Mouse (Mus musculus) monocyte, adult 5-6 weeks (primary cell): Measurements from ENCODE around the gene Nipbl. TPM values are rescaled to one million over a fixed set of nuclear protein-coding genes. Genes with fewer than 3 reads are reported as not detected.

Experiments used
- ATAC-seq: fragments of 153-309, 156-312 bp; replicated peaks from 2 replicates; pipeline ENCODE4 v1.8.0; 2017; ENCODE audit warnings: mild to moderate bottlenecking; ENCODE audit not compliant: low TSS enrichment, insufficient number of reproducible peaks, severe bottlenecking, poor library complexity, low FRiP score
- total RNA-seq: library from RNA; stranded (forward); fragments of 200-1000, 200-491, 200-594 nt; gene quantifications from 3 replicates; pipeline ENCODE4 v1.2.3, GENCODE M21; 2017

The Nipbl gene
- total RNA-seq, 1 experiment from 2014 or later, result 61.4 TPM

DNA sequence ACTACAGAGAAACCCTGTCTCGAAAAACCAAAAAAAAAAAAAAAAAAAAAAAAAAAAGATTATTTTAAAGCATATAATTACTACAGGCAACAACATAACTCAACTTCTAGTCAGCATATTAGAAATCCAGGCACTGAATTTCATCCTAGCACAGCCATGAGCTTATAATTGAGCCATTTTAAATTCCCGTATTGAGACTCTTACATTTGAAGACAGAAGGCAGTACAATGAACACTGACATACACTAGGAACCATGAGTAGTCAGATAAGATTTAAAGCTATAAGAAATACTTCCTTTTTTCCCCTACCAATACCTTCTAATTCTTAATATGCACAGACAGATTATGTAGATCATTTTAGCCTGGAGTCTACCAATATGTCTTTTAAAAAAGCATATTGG is 11.7 kb downstream of the Nipbl start:
- ATAC-seq, result no peak

DNA sequence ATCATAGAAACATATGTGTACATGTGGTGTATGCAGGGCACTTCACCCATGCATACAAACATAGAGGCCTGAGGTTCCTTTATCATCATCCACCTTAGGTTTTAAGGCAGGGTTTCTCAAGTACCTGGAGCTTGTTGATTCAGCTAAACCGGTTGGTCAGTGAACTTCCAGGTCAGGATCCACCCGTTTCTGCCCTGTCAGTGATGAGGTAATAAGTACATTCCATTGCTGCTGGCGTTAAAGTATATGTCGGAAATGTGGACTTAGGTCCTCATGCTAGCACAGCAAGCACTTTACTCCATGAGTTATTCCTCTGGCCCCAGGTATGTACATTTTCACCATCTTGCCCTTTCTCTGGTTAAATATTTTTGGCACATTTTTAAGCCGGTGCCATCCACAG is 14.8 kb downstream of the Nipbl start:
- no peak for ATAC-seq

DNA sequence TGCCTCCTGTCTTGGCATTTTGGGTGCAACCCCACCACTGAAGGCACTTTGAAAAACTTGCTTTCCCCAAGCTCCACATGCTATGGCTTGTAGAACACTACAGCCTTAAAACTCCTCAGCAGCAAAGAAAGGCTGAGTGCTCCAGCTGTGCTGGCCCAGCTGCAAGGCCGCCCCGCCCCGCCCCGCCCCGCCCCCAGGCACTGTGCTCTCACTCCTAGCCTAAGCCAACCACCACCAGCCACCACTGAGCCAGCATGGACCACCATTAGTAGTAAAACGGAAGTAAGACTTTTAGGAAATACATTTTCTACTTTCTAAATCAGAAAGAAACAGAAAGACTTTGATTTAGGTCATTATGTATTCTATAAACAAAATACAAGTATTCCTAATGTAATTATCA is 23.4 kb downstream of the Nipbl start:
- no peak for ATAC-seq

DNA sequence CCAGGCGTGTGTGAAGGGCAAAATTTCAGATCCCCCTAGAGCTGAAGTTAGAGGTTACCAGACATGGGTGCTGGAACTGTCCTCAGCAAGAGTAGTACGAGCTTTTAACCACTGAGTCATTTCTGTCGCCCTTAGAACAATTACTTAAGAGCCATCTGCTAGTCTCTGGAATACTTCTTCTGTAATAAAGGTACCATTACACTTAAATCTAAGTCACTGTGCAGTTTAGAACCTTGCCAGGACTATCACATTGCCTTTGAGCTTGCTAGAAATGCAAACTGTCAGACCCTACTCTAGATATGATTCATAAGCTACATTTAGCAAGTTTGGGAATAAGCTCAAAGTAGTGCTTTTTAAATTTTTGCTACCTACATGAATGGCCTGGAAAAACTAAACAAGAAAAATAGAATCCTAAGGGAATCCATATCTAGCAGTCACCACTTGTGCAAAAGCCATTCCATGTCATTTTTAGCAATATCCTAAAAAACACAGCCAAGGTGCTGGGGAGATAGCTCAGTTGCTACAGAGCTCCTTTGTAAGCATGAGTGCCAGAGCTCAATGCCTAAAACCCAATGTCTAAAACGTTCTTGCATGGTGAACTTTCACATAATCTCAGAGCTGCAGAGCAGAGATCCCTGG is 27.6 kb downstream of the Nipbl start:
- no peak for ATAC-seq

DNA sequence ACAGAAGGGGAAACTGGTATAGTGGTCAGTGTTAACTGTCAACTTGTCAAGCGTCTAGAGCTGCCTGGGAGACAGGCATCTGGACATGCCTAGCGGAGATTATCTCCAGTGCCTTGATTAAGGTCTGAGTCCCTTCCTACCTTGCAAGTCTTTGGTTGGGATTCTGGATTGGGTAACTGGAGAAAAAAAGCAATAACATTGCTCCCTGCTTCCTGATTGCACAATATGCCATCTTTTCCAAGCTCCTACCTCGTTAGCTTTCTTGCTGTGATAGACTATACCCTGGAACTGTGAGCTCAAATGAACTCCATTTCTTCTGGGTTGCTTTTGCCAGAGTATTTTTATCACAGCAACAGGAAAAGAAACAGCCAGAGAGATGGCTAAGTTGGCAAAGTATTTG is 30.9 kb downstream of the Nipbl start:
- no peak for ATAC-seq

DNA sequence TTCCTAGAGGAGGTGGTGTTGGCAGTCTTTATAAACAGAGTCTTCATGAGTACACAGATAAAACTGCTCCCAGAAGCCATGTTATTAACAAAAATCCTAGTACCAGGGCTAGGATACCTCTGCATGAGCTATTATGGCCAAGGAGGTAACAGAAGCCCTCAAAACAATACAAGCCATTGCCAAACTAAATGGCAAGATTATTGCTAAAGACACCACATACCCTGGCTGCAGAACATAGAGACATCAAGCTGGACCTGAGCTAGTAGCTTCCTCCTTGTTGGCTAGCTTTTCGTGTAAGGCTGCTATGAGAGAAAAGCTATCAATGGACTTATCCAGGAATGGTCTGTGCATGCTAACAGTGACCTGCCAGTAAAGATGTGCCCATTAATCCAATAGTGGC is 32.4 kb downstream of the Nipbl start:
- ATAC-seq, result no peak

DNA sequence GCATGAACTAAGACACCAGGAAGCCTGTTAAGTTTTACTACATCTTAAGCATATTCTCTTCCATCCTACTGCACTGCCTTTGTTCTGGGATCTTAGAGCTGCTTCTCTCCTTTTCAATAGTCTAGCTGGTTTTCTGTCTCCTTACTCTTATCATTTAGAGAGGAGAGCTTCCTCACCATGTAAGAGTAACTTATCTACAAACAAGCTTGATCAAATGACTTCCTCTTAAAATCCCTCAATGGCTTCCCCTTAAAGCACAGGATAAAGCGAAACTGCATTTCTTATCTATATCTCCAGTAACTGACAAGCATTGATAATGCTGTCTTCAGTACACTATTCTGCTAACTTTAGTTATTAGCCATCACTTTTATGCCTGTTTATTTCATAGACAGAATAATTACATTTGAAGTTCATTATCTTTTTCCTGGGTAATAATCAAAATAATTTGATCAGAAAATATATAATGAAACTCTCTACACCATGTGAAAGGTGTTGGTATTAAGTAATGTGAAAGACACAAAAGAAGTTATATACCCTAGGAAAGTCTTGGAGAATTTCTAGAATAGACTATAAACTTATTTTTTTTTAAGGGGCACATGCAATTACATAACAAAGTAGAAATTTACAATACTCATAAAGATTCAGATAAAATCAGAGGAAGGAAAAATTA is 33.0 kb downstream of the Nipbl start:
- ATAC-seq, result no peak

DNA sequence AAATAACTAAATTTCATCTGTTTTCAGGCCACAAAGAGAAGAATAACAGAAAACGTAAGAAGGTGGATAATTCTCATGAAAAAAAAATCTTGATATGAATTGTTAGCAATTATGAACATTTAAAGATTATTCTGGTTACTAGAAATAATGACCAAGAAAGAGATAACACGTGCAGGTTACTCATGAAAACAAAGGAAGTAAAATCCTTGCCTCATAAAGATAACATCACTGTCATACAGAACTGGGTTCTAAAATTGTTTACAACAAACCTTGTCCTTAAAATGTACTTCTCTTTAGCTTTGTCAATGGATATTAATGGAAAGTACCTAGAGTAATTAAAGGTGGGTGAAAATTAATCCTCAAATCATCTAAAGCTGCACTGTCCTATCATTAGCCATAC is 37.2 kb downstream of the Nipbl start:
- ATAC-seq, result no peak

DNA sequence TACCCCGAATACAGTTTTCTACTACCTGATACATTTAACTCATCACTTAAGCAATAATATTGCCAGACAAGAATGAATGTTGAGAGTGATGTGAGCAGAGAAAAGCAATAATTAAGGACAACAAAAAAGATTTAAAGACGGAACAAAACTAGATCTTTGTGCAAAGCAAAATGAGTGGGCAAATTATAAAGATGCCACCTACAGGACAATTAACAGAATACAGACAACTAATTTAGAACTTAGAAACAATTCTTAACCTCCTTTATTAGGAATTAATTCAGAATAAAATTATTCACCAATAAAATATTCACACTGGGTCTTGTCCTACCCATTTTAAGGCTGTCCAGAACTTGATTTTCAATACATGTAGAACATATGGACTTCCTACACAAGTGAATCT is 38.0 kb downstream of the Nipbl start:
- ATAC-seq, result no peak

DNA sequence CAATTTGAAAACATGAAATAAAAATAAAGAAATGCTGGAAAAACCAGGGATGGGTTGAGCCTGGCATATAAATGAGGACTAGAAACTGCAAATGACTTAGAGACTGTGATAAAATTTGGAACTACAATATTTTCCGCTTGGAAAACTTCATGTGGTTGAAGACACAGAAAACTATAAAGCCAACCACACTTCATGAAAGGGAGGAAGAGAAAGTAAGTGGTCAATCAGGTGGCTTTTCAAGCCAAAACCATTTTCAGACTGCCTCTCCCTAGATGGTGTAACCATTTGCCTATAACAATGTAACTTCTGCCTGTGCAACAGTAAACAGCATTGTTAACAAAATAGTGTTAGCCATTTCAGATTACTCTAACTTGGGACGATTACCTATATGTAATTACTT is 41.7 kb downstream of the Nipbl start:
- ATAC-seq, result no peak

DNA sequence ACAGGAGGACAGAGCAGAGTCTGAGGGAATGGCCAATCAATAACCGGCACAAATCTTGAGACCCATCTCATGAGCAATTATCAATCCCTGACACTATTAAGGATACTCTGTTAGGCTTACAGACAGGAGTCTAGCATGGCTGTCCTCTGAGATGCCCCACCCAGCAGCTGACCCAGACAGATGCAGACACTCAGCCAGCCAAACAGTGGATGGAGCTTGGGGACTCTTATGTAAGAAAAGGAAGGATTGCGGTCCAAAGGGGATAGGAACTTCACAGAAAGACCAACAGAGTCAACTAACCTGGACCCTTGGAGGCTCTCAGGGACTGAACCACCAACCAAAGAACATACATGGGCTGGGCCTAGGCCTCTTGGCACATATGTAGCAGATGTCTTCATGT is 42.7 kb downstream of the Nipbl start:
- ATAC-seq, result no peak

DNA sequence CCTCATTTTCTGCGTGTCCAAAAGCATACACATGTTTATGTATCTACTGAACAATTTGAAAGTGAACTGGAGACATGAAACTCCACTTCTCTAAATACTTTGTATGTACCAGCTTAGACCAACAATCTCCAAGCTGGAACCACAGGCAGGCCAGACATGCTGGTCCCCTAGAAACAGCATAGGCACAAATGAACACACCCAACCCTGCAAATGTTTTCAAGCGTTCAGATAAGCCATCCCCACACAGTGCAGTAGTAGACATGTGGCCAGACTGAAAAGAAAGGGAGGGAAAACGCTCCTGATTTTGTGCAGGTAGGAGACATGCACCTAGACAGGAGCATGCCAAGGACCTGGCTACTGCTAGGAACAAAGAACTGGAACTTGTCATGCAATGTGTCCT is 52.5 kb downstream of the Nipbl start:
- no peak for ATAC-seq

DNA sequence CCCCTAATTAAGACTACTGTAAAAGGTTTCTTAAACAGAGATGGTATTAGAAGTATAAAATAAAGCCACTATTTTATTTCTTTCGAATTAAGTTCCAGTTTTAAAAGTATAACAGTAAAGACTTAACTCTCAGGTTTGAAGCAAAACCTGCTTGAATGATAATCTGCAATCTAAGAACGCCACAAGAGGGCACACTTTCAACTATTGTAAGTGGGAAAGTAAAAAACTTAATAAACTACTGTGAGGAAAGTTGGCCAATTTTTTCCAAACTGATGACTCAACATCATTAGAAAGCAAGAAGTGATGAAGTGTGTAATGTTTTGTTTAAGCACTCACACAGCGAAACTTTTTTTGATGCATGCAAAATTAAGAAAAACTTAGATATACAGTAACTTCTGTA is 62.0 kb downstream of the Nipbl start:
- no peak; the same call in 1 of the 2 replicates for ATAC-seq

DNA sequence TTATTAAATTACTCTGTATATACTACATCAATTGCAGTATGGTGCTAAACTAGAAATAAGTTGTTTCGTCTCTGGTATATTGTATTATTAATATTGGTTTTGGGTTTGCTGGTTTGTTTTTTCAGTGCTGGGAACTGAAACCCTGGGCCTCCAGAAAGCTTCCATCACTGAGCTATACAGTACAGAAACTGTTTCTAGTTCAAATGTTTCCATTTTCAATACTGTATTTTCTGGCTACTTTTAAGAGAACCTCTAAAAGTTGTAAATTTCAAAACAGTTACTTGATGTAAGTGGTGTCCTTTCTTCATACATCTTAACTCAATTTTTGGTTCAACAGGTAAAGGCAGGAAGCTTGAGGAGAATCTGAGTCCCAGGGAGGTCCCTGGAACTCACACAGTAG is 68.6 kb downstream of the Nipbl start:
- no peak for ATAC-seq

DNA sequence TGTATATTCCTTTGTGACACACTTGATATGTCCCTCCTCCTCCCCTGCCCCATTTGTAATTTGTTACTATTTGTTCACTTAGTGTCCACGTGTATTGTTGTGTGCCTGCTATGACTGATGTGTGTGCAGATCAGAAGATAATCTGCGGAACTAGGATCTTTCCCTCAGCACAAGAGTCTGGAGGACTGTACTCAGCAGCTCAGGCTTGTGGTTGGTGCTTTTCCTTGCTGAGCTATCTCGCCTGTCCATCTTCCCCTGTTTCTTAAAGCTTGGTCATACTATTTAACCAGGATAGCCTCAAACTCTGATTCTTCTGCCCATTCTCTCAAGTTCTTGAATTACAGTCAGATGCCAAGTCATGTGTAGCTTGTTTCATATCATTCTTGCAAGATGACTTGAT is 69.5 kb downstream of the Nipbl start:
- ATAC-seq, result no peak

DNA sequence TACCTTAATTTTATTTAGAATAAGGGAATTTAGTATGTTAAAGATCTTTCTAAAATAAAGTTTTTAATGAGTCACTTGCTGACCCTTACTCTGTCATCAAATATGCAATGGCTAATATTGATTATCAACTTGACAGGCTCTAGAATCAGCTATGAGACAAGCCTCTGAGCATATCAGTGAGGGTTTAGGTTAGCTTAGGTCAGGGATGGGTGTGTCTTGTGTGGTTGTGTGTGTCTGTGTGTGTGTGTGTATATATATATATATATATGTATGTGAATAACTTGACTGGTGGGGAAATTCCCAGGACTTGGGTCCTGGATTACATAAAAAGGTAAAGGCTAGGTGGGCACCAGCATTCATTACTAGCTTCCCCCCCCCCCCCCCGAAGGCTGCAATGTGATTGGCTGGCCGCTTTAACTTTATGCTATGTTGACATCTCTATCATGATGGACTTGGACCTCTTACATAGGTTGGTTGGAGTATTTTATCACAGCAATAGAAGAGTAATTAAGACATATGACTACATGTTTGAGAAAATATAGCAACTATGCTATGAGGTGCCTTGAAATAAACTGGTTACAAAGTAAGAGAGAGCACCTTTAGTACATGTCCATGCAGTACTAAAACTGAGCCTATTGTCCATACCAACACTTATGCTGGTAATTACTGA is 97.0 kb downstream of the Nipbl start:
- ATAC-seq, result no peak

DNA sequence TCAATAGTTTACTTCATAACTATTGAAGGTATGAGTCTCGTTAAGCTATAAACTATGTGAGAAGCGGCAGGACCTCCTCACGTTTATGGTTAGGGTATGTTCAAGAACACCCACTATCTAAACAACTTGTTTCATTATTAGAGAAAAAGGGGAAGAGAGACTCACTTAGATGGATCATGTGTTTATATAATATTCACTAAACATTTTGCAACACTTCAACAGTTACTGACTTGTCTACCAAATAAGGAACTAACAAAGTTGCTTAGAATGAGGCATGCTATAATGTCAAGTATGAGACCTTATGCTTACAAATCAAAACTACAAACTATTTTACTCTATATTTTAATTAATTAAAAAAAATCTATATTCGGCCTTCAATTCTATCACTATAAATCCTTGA is 103.7 kb downstream of the Nipbl start:
- ATAC-seq, result peak; percentile 86

DNA sequence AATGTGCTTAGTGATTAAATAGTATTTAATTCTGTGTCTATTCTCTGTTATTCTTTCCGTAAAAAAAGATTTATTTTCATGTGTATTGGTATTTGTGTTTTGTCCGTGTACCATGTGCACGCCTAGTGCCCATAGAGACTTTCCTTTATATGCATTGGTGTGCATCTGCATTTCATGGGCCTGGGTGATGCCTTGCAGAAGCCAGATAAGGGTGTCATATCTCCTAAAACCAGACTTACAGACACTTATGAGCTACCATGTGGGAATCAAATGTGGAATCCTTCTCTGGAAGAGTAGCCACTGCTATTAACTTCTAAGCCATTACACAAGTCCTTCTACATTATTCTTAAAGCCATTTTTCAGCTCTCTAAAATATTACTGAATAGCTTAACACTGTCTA is 112.7 kb downstream of the Nipbl start:
- ATAC-seq, result no peak

DNA sequence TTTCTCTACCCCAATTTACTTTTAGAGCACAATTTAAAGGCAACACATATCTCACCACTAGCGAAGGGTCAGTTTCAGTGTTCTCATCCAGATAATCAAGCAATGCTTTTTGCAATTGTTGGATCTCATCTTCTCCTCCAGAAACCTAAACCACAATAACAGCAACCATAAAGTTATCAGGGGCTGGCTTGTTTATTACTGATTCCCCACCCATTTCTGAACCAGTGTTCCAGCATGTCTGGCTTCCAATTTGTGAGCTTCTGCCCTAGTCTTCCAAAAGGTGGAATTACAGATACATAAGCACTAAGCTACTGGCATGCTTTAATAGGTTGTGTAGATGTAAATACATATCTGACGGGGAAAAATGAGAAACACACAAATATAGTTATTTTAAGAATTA is 118.6 kb downstream of the Nipbl start:
- ATAC-seq, result no peak

DNA sequence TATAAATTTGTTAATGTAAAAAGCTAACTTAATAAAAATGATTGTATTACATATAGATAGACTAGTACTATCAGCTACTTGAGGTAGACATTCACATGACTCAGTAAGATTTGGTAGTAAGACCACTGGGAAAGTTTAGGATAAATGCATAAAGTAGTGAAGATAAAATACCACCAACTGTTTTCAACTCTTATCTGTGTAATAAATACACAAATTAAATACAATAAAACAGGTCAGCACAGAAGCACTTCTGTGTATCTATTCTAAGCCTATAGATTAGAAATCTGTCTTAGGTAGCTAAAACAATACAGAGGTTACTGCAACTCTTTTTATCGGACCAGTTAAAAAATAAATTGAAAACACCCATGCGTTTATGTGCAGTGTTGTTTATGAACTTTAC is 119.4 kb downstream of the Nipbl start:
- no peak for ATAC-seq
